Mouse (Mus musculus): Measurements from ENCODE around the gene Olfml2b.
A peak's percentile ranks its signal among the peaks of the same experiment; 100 is the strongest.

Olfml2b gene

DNA sequence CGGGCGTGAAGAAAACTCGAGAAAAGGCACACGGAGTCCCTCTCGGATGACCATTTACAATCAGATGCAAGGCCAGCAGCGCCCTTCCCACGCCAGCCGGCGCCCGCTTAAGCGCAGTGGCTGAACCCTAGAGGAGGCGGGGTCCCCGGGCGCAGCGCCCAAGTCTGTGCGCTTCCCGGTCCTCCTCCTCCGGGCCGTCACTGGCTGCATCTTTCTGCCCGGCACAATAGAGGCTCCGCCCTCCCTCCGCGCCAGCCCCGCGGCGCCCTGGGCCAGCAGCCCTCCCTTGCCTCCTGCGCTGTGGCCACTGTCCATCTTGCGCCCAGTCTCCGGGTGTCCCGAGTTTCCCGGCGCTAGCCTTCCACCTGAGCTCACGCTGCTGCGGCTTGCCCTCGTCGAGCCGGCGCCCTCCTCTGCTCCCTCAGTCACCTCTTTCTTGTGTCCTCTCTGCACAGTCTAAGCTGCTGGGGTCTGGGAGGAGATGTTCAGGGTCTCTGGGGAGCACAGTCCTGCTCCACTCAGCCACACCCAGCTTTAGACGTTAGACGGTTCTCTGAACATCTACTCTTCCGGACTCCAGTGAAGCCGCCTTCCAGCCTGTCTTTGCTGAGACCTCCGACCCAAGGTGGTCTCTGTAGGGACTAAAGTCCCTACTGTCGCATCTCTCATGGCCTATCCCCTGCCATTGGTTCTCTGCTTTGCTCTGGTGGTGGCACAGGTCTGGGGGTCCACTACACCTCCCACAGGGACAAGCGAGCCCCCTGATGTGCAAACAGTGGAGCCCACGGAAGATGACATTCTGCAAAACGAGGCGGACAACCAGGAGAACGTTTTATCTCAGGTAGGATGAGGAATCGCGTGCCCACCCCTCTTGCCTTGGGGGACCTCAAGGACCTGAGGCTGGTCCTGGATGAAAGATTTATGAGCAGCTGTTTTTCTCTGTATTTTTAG lies at the start of gene Olfml2b:
Gene Olfml2b (plus strand): TSS at position 278 of the 951 bp plus-strand sequence.
- DNase-seq (ENCODE audit: low spot score in 2 of 2), result peak; percentile 2 to 12

DNA sequence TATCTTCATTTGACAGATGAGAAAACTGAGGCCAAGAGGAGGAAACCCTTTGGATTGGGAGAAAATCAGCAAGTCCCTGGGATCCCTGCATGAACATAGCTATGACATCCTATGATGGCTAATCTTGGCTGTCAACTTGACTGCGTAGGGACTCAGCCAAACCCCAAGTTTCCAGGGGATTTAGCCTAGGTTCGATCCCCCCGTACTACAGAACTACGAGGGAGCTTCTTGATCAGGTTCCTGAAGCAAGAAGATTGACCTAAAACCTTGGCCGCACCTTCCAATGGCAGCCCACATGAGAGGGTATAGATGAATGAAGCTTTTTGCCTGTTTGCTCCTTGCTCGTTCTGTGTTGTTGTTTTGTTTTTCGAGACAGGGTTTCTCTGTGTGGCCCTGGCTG lies 49.8 kb upstream of the Olfml2b start:
- DNase-seq (ENCODE audit: low spot score in 2 of 2), result no peak

DNA sequence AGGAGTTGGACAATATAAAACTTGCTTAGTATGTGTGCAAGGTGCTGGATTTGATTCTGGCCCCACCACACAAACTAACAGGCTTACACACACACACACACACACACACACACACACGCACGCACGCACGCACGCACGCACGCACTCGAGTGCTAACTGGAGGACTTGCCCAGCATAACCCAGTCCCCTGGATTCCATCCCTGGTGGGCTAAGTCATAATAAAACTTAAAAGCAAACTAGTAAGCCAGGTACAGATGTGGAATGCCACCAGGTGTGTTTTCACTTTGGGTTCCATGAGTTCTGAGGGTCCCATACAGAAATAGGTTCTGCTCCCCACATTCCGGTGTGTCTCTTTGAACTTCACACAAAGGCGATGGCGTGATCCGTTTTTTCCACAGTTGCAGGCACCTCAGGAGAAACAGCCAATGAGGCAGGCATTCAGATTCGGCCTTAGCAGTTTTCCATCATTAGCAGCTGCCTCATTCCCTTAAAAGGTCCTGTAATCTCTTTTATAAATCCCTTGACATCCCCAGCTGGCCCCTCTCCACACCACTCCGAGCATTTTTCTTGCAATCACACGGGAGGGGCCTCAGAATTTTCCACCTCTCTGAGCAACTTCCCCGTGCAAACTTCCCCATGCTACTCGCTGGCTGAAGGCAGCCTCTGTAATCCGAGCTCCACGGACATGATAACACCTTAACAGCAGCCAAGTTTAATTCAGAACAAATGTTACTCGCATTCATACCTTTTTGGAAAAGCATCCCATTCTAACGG lies 38.9 kb upstream of the Olfml2b start:
- DNase-seq (ENCODE audit: low spot score in 2 of 2), result no peak

DNA sequence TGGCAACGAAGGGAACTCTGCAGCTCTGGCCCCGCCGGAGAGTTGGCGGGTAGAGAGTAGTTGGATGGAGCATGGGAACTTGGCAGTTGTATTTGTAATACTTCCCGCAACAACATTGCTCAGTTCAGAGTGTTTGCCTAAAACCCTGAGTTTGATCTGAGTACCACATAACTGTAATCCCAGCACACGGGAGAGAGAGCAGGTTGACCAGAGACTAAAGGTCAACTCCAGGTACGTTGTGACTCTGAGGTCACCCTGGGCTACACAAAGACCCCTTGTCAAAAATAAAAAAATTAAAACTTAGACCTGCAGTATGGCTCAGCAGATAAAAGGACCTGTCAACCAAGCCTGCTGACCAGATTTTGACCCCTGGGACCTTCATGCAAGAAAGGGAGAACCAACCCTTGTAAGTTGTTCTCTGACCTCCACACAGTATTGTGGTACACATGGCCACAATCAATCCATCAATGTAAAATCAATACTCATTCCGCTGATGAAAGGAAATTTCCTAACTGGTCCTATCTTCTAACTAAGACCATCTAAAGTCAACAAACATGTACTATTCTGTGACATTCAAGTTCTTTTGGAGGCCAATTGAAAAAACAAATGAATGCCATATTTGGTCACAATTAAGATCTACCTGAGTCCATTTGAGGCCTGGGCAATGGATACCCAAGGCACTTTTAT lies 37.0 kb upstream of the Olfml2b start:
- no peak for DNase-seq (ENCODE audit: low spot score in 2 of 2)

DNA sequence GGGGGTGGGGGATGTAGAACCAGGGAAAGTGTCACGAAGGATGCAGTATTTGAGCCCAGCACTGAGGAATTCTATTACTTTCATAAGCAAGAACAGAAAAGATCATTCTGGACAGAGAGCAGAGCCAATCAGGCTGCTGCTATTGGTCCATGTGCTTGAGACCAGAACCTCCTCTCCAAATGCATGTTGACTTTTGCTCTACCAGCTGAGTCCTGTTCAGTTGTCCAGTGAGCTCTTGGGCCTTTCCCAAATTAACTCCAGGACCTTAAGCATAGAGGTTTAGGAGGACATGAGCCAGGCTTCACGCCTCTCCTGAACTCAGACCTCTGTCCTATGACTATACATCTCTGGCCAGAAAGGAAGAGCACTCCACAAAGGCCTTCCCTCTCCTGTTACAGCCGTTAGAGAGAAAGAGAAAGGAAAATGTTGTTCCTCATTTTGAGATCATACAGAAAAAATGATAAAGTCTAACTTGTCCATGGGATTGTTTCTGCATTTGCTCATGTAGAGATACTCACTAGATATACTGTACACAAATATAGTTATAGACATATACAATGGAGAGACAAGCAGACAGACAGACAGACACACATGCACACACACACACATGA lies 35.8 kb upstream of the Olfml2b start:
- no peak for DNase-seq (ENCODE audit: low spot score in 2 of 2)

DNA sequence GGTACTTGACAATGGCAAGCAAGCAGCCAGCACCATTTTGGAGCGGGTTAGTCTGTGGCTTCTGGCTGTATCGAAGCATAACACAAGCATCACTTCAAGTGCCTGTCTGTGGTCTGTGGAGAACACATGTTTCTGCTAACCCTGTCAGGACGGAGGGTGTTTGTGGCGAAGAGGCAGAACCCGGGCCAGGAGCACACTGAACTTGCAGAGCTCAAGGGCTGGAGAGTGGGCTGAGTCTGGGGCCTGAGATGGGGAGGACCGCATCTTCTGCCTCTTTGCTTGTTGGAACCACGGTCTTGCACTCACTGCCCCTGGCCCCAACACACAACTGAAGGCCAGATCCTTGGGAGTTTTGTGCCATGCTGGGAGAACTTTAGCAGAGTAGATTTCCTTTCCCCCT lies 34.5 kb upstream of the Olfml2b start:
- DNase-seq (ENCODE audit: low spot score in 2 of 2), result peak; percentile 23 to 46

DNA sequence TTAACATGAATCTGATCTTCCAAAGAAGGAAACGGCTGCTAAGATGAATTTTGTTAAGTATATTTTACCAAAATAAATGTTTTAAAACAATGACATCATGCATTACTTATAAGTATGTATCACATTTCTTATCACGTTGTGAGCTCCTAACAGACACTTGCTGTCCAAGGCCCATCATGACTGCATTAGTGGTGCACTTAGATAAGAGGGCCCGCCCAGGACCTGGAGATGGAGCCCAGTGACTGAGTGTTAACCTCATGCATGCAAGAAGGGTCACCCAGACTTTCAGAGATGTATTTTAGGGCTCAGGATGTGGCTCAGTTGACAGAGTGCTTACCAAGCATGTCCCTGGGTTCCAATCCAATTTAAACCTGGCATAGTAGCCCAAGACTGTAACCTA lies 34.0 kb upstream of the Olfml2b start:
- no peak for DNase-seq (ENCODE audit: low spot score in 2 of 2)

DNA sequence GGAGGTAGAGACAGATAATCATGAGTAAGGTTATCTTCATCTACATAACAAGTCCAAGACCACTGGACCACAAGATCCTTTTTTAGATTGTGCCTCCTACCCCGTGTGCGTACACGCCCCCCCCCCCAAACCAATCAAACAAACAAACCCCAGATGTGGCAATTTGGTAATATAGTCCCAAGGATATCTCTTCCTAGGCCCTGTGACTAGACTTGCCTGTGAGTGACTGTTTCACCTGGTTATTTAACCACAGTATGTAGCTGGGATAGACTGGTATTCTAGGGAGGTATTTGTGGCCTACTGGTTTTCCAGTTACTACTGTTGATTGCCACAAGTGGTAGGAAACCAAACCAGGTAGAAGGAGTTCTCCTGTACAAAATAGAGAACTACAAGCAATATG lies 33.6 kb upstream of the Olfml2b start:
- DNase-seq (ENCODE audit: low spot score in 2 of 2), result no peak

DNA sequence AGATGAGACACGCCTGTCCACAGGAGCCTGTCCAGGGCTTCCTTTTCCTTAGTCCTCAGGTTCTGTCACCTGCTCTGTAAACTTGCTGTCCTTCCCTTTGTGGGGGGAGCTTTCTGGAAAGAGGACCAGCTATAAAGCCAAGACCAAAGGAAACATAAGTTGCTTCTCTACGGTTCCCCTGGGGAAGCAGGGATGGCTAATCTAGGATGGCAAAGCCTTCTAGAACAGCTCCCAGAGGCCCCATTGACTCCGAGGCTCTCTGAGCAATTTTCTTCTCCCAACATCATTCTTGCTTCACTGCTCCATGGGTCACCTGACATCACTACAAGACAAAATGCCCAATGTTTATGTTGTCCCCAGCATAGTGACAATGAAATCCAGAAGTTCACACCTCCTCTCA lies 32.7 kb upstream of the Olfml2b start:
- DNase-seq (ENCODE audit: low spot score in 2 of 2), result no peak

DNA sequence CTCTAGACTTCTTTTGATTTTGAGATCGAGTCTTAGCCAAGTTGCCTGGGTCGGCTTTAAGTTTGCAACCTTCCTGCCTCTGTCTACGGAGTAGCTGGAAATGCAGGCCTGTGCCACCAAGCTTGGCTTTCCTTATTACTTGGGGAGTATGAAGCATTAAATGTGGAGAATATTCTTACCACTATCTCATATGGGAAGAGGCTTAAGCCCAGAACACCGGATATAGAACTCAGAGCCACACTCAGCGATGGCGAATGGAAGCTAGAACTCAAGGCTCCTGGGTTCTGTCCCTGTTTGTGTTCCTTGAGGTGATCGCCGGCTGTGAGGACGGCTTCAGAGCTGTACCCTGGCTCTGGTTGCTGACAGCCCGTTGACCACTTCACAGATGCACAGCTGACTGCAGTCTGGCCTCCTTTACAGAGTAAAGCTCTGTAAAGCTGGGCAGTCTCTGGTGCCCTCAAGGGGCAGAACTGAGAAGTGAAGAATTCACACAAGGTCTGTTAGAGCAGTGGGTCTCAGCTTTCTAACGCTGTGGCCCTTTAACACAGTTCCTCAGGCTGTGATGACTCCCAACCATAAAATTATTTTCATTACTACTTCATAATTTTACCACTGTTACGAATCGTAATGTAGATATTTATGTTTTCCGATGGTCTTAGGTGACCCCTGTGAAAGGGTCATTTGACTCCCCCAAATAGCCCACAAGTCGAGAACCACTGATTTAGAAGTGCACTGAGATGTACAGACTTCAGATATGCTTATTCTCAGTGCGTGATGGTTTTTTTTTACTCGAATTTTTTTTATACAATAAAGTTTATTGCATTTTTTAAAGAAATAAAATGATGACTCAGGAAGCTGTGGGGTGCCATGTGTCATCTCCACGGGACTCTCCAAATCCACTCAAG lies 31.1 kb upstream of the Olfml2b start:
- peak; percentile 30 to 43 for DNase-seq (ENCODE audit: low spot score in 2 of 2)

DNA sequence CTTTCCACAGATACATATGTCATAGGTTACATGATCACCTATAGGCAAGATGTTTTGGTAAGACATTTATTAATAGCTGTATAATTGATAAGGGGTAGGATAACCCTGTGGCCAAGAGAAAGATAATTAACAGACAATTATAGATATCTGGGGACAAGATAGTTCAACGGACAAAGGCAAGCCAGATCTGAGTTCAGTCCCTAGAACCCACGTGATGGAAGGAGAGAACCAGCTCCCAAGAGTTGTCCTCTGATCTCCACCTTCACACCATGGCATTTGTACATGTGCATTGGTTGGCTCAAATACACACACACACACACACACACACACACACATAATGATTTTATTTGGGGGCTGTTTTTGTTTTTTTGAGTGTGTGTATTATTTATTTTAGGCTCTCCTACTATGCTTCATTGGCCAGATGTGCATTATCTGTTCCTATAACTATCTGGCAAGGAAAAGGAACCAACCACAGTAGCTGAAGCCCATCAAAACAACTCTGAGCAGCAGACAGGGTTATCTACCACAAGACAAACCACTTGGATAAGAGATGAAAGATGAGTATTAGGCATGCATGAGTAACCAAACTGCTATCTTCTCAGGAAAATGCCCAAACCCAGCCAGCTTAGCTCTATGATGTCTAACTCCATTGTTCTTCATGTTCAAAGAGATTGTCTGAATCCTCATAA lies 24.5 kb upstream of the Olfml2b start:
- no peak for DNase-seq (ENCODE audit: low spot score in 2 of 2)

DNA sequence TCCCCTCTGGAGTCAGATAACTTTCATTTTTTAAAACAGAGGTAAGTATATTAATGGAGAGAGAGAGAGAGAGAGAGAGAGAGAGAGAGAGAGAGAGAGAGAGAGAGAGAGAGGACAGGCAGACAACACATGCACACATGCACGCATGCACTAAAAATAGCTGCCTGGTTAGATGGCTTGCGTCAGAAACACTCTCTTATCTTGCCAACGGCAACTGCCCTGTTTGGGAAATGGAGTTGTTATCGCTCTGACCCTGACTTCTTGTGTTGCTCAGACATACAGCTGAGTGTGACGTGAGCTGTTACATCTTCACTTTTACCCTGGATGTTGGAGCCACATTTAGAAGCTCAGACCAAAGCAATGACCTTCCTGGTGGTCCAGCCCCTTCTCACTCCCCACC lies 21.4 kb upstream of the Olfml2b start:
- no peak for DNase-seq (ENCODE audit: low spot score in 2 of 2)

DNA sequence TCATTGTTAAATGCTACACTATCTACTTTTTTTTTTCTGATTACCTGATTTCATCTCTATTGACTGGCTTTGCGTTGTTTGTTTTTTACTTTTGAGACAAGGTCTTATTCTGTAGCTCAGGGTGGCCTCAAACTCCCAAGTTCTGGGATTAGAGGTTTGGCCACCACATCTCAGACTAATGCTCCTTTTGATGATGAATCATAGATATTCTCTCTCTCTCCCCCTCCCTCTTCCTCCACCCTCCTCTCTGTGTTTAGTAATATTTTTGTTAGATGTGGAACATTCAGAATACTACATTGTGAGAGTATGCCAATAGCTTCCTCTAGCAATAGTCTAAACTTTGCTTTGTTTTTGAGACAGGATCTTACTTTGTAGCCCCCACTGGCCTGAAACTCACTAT lies 20.9 kb upstream of the Olfml2b start:
- no peak for DNase-seq (ENCODE audit: low spot score in 2 of 2)

DNA sequence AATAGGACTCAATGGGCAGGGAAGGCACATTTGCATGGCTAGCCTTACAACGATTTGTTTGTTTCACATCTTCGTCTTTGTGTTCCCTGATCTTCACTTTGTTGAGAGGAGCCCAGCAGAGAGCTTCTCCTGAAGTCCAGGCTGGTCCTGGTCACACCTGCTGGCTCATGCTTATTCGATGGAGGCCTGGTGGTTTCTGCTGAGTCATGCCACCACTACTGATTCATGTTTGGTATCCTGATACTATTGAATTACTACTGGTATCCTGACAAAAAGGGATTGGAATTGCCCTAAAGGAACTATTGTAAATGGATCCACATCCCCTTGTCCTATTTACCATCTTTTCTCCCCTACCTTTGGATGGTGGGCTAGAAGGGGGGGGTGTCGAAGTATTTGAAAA lies 13.8 kb upstream of the Olfml2b start:
- DNase-seq (ENCODE audit: low spot score in 2 of 2), result no peak

DNA sequence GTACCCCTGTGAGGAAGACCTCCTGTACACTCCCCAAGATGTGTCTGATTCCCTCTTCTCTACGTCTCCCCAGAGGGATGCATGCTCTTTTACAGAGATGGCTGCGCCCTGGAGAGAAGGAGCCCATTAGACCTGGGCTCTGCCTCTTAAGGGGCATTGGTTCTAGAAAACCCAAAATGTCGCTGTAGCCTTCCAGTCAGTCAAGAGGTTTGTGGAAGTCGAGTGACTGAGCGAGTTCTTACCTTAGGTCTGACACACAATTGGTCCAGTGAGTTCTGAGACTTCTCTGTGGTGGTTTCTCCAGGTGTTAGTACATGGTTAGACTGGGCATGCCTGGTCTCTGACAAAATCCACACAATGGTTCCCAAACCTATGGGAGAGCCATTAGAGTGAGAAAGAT lies 12.8 kb upstream of the Olfml2b start:
- no peak for DNase-seq (ENCODE audit: low spot score in 2 of 2)

DNA sequence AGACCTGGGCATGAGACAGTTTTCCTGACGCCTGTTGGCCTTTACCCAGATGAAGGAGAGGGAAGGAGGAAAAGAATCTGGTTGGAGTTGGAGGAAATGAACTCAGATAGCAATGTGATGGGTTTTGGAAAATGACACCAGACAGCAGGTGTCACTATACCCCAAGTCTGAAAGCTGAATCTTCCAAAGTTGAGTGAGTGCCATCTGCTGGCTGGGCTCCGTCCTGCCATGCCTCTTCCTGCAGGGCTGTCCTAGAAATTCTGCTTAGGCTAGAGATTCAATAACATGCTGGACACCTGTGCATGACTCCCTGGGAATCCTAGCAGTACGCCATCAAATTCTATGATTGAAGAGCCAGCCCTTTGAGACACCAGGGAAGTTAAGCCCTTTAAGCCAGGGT lies 11.9 kb upstream of the Olfml2b start:
- peak; percentile 34 to 70 for DNase-seq (ENCODE audit: low spot score in 2 of 2)

DNA sequence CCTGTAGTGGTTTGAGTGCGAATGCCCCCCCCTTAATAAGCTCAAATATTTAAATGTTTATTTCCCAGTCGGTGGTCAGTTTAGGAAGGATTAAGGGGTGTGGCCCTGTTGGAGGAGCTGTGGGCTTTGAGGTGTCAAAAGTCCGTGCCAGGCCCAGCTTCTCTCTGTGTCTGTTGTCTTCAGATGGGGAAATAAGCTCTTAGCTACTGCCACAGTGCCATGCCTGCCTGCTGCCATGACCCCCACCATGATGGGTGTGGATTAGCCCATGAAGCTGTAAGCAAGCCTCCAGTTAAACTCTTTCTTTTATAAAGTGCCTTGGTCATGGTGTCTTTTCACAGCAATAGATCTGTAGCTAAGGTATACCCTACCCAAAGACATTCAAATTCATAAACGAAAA lies 11.5 kb upstream of the Olfml2b start:
- DNase-seq (ENCODE audit: low spot score in 2 of 2), result no peak

DNA sequence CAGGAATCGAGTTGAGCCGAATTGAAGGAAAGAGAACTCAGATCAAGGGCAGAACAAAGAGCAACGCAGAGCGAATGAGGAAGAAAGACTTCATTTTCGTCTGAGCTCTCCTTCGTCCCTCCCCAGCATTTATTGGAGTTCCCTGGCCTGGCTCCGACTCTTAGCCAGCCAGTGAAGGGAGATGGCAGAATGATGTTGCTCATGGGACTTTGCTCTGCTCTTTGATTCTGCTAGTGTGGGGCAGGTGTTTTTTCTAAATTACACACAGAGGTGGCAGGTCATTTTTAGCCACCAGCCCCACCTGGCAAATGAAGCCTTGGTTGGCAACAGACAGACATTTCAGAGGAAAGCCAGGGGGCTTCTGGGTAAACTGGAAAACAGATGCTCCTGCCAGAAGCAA lies 5.4 kb upstream of the Olfml2b start:
- DNase-seq (ENCODE audit: low spot score in 2 of 2), result no peak

DNA sequence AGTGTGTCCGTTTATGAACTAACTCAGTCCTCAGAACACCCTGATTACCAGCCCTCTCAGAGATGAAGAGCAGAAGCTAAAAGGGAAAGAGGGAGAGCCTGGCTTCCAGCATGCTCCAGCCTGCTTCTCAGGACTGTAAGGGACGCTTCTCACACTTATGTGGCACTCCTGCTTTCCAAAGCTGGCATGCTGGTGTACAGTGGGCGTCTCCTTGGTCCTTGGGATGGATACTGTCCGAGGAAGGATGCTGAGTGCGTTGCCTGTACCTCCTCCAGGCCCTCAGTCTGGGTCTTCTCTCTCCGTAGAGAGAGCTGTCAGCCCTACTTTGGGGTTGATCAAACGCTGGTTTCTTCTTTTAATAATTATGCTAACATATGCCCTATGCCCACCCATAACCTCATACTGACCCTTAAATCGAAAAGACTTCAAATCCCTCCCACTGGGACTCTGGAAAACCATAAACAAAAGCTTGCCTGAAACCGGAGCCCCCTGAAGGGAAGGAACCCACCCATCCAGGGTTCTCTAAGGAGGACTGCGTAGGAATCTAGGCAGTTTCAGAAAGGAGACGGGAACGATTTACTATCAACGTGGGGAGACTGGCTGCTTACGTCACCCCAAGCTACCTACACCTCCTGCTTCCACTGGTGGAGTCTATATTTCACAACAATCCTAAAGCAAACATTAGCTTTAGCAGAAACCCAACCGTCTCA lies 1.7 kb downstream of the Olfml2b start:
- DNase-seq (ENCODE audit: low spot score in 2 of 2), result no peak
